Mouse (Mus musculus) megakaryocyte progenitor cell, adult 5-6 weeks (primary cell): ENCODE measurements around the gene Gng10. TPM values are rescaled to one million over a fixed set of nuclear protein-coding genes. Genes with fewer than 3 reads are reported as not detected.

Experiments
- ATAC-seq: replicated peaks from 2 replicates; pipeline ENCODE4 v1.8.0; 2016; ENCODE audit warnings: mild to moderate bottlenecking, moderate TSS enrichment, inconsistent platforms; ENCODE audit not compliant: poor library complexity
- total RNA-seq, 2 experiments: library from RNA; stranded (forward) in 1 of 2; stranded (reverse) in 1 of 2; fragments of 157-497, 149-512 nt in 1 of 2; fragments of 200-1000 nt in 1 of 2; gene quantifications; 2 replicates each; pipeline versions ENCODE4 v1.2.3 to v1.2.4; 2015 to 2017

Gng10 gene
- total RNA-seq, 2 experiments from 2014 or later, result 106 to 168 TPM

- no peak; the same call in 1 of the 2 replicates for ATAC-seq
Observed at GRCm38 (mm10) chr4:59011446-59011845, 23.4 kb upstream of the Gng10 start.

GRCm38 (mm10) chr4:59015181-59015580 is 19.7 kb upstream of the Gng10 start:
- no peak for ATAC-seq

- no peak for ATAC-seq
Observed at GRCm38 (mm10) chr4:59016922-59017321, 18.0 kb upstream of the Gng10 start.

GRCm38 (mm10) chr4:59034325-59034917 is 467 bp upstream of the Gng10 start:
- no peak for ATAC-seq

GRCm38 (mm10) chr4:59035786-59036350 is 980 bp downstream of the Gng10 start:
- ATAC-seq, result no peak

GRCm38 (mm10) chr4:59036490-59037127 is 1.7 kb downstream of the Gng10 start:
- peak; percentile 70 for ATAC-seq

- ATAC-seq, result no peak
Observed at GRCm38 (mm10) chr4:59037525-59037924, 2.6 kb downstream of the Gng10 start.

- ATAC-seq, result peak; percentile 56
Observed at GRCm38 (mm10) chr4:59040397-59041287, 5.8 kb downstream of the Gng10 start.

GRCm38 (mm10) chr4:59043074-59043473 is 8.2 kb downstream of the Gng10 start:
- ATAC-seq, result peak; percentile 59

GRCm38 (mm10) chr4:59043891-59044290 is 9.0 kb downstream of the Gng10 start:
- no peak for ATAC-seq

- ATAC-seq, result no peak
Observed at GRCm38 (mm10) chr4:59047222-59047621, 12.3 kb downstream of the Gng10 start.

GRCm38 (mm10) chr4:59051081-59051480 is 16.2 kb downstream of the Gng10 start:
- peak; percentile 34; the same call in 1 of the 2 replicates for ATAC-seq

- ATAC-seq, result no peak
Observed at GRCm38 (mm10) chr4:59057929-59058328, 23.0 kb downstream of the Gng10 start.

- ATAC-seq, result no peak
Observed at GRCm38 (mm10) chr4:59062526-59062925, 27.6 kb downstream of the Gng10 start.

GRCm38 (mm10) chr4:59069276-59069675 is 34.4 kb downstream of the Gng10 start:
- no peak for ATAC-seq

GRCm38 (mm10) chr4:59083430-59083829 is 48.5 kb downstream of the Gng10 start:
- ATAC-seq, result peak; percentile 88

- ATAC-seq, result no peak
Observed at GRCm38 (mm10) chr4:59089391-59089790, 54.5 kb downstream of the Gng10 start.
